Mouse (Mus musculus): Measurements from ENCODE around the gene Il15ra.
A peak's percentile ranks its signal among the peaks of the same experiment; 100 is the strongest.

DNA sequence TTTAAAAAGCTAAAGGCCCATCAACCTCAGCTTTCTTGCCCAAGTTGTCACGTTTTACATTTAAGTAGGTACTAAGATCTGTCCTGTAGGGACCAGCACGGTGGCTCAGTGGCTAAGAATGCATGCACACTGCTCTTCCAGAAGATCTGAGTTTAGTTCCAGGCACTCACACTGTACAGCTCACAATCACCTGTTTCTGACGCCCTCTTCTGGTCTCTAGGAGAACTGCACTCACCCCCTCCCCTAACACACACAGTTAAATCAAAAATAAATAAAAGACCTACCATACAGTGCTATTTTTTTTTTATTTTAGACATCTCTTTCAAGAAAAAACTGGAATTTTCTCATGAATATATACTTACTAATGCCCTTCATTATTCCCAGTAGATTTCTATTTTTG lies 32.9 kb upstream of the Il15ra start:
- TF ChIP-seq CTCF (IDR thresholded peaks at IDR 0.05; ENCODE audit: extremely low read depth, insufficient read depth, insufficient read length, insufficient replicate concordance) (peak; percentile 36; the same call in 1 of the 2 replicates), POLR2A (IDR thresholded peaks at IDR 0.05; ENCODE audit: low read depth, low read length) (no peak)

Data from spleen, adult 2 months (tissue).